Mouse (Mus musculus): ENCODE results near the gene Ccdc90b. TPM values are rescaled to one million over a fixed set of nuclear protein-coding genes. Genes with fewer than 3 reads are reported as not detected.

Gene Ccdc90b
- total RNA-seq, 1 experiment from 2014 or later: 48.1 TPM

Other genes starting within 250 kb of the Ccdc90b start
- 9.5 and 9.7 TPM in 2 replicates for gene Ankrd42, start 76.0 kb downstream of the Ccdc90b start, total RNA-seq (2021)
- 63.6 and 65.1 TPM in 2 replicates for gene Pcf11, start 108.8 kb downstream of the Ccdc90b start, total RNA-seq (2021)
- gene Rab30, start 180.5 kb downstream of the Ccdc90b start, total RNA-seq (2021): 2.8 and 3.2 TPM in 2 replicates